Mouse (Mus musculus) urinary bladder, adult 2 months (tissue): ENCODE measurements around the gene Rhoj. TPM values are rescaled to one million over a fixed set of nuclear protein-coding genes. Genes with fewer than 3 reads are reported as not detected.
"Not testable (repeated sequence)": the region's sequence is repeated elsewhere in the genome, so short reads cannot be mapped to it uniquely, and the experiment has no call there.

Experiments used
- DNase-seq: peaks from one replicate; pipeline ENCODE4 v3.0.0; 2022; ENCODE audit warnings: low spot score
- polyA plus RNA-seq: library from polyadenylated mRNA; depleted of rRNA; stranded (reverse); fragments of >200 nt; gene quantifications from 2 replicates; pipeline ENCODE4 v1.2.3, GENCODE M21; 2012; rRNA removed

Rhoj gene
- polyA plus RNA-seq, 1 experiment, result 109 TPM

DNA sequence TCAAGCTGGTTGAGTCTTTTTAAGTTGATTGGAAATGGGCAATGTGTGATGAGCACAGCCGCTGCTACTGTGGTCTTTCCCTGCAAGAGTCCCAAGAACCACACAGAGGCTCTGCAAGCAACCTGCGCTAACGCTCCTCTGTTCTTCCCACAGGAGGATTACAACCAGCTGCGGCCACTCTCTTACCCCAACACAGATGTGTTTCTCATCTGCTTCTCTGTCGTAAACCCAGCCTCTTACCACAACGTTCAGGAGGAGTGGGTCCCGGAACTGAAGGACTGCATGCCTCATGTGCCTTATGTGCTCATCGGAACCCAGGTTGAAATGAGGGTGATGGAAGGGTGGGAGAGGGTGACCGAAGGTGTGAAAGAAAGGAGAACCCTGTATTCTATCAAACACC is 83.4 kb downstream of the Rhoj start:
- no peak for DNase-seq

DNA sequence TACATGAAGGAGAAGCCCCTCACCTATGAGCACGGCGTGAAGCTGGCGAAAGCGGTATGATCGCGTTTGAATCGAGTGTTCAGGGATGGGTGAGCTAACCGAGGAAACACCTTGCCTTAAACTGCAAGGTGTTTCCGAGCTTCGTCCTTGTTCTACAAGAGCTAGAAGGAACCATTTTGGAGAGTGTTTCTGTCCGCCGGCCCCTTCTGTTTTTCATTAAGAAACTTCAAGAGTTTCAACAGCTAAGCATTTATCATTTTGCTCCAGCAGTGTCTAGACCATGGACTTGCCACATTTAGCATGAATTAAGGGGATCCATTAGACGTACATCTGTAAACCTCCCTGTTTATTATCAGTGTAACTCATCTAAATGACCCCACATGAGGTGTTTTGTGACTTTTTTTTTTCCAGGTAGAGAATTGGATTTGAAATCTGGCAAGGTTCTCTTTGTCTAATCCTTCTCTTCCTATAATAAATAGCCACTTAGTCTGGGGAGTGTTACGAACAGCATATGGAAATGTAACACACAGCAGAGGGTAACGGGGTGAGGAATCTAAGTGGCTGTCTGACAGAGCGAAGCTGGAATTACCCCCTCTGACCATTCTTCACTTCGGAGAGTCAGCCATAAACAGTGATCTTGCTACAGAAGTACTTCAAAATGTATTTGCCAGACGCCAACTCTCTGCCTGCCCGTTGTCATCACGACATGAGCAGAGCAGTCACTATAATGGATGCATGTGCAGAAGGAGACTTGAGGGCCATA is 86.1 kb downstream of the Rhoj start:
- peak; percentile 14 for DNase-seq

DNA sequence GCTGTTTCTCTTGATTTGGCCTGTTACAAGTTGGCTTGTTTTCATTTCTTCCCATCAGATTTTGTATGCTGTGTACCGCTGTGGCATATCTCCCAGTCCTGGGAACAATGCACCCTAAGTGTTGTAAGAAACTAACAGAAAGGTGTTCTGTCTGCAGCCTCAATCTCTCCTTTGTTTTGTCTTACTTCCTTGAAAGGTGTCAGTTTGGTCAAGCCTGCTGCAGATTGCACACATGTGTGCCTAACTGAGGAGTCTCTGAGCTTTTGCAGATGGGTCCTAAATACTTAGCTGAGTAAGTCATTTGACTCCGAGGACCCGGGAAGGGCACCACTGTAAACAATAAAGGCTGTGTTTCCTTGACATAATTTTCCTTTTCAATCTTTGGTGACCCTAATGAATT is 88.5 kb downstream of the Rhoj start:
- no peak for DNase-seq

DNA sequence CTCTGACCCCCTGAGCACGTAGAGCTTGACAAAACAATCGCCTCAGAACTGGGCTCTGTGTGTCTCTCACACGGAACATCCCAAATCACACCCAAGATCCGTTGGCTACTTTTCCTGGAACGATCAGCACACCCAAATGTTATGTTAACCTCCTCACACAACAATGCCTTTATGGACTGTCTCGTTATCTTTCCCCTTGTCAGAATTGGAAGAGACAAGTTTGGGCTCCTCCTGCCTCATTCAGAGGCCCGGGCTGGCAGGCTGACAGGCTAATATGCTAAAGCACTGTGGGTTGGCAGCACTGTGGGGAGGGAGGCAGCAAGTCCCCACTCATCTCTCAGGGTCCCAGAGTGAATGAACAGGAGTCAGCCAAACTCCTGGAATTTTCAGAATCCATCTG is 89.0 kb downstream of the Rhoj start:
- no peak for DNase-seq

DNA sequence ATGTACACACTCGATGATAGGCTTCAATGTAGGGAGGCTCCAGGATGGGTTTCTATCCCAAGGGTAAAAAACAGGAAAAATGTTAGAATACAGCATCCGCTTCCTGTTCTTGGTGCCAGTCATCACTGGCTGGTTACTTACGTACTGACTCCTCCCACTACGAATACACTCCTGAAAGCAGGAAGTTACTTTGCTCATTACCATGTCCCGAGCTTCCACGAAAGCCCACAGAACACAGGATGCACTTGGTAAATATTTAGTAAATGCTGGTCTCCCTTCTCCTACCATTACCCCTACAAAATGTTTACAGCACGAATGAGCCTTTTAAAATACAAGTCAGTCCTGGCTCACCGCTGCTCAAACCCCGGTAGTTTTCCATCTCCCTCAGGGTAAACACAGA is 104.8 kb downstream of the Rhoj start:
- DNase-seq, result no peak

DNA sequence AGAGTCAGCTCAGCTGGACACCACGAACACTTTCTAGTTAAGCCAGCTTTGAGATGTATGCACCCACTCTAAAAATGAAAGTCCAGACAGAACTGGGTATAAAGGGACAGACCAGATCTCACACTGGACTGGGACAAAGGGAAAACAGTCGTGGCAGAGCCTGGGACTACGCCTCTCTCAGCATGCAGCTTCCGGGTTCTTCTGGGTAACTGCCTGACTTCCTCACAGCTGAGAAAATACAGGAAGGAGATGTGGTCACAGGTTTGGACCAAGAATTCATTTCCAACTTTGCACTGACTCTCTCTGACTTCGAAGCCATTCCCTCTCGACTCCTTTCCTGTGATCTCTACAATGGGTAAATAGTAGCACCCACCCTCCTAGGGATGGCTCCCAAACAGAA is 106.9 kb downstream of the Rhoj start:
- no peak for DNase-seq

DNA sequence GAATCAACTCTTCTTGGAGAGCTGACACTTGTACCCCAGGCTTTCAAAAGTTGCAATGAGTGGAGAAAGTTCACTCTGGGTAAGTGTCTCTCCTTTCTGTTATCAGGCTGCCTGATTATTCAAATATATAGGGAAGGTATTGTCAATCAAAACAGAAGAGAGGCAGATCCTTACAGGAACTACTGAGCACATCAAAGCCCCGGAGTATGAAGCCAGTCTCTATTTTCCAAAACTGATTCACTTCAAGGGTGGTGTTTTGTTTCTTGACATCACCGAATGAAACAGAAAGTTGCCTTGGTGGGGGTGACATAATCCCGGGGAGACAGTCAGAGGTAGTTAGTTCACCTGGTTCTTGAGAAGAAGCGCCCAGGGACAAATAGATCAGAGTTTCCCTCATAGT is 108.6 kb downstream of the Rhoj start, which contains the start of gene Gphb5:
Gene Gphb5 (minus strand): TSS at position 101 of the 400 bp plus-strand sequence.
- DNase-seq, result no peak

DNA sequence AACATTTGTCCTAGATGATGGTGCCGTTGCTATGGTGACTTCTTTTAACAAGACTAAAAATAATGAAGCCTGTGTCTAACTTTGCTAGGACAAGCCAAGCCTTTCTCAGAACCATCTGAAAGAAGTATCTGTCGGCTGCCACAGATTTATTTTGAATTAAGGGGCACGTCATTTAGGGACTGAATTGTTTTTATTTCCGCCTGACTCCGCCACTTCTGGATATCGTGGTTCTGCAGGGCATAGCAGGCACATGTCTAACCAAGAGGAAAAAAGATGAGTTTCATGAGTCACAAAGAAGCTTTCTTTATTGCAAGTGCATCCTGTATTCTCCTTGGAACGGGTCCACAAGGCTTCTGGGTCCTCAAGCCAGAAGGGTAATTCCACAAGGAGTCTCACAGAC is 116.2 kb downstream of the Rhoj start:
- no peak for DNase-seq

DNA sequence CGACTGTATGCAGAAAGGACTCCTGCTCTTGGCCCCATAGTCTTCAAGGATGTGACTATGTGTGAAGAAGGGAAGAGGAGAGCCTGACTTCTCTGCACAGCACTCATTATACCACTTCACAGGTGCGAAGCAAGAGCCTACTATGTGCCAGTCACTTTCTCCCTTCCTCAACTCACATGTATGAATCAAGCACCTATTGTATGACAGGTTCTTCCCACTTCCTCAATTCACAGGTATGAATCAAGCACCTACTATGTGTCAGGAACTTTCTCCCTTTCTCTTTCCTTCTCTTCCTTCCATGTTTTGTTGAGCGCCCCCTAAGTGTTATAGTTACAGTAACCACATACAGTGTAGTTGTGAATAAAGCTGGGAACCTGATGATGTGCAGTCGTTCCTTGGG is 116.7 kb downstream of the Rhoj start:
- no peak for DNase-seq

DNA sequence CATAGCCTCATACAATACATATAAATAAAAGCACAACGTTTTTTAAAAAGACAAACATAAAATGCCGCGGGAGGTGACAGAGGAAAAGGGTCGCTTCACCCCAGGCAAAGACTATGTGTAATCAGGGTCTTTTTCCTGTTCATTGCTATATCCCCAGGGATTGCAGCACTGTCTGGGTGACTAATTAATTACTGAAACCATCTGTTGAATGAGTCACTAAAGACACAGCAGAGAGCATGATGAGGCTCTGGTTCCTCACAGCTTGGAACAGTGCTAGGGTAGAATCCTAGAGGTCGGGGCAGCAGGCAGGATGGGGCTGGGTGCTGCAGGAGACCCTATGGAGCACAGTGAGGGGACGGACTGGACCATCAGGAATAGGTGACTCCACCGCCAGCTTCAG is 117.8 kb downstream of the Rhoj start:
- no peak for DNase-seq

DNA sequence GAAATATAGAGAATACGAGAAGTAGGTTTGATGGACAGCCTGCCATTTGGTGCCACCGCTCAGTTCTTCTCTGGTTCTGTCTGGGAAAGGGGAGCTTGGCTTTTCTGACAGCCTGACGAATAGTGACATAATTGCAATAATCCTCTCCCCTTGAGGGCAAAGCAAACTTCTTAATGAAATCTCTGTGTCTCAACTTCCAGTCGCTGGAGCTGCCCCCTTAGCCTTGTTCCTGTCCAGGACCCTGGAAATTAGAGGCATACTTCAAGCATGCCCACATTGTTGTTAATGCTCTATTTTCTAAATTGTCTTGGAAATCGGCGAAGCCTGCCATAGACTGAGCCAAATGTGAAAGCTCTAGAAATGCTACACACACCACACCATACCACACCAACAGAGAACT is 120.6 kb downstream of the Rhoj start:
- no peak for DNase-seq

DNA sequence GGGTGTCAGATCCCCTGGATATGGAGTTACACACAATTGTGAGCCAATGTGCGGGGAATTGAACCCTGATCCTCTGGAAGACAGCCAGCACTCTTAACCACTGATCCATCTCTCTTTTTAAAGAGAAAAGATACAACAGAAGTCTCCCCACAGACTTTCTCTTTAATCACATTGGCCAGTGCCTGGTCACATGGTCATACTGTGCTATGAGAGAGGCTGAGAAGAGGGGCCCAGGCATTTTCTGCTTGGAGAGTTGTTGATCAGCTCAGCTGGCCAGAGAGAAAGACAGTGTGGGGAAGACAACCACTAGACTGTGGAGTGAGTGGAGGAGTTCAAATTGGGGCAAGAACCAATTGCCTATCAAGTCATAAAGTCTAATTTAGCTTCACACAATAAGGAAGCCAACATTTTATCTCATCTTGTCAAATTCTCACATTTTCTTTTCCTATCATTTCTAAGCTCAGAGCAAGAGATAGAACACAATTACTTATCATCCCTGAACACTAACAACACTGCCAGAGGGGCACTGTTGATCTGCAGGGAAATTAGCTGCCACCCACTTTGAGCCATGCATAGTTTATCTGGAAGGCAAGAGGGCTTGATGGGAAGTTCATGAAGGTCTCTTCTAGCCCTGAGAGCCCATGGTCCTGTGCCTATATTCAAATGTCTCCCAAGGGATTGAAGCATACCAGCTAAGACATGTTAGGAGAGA is 121.7 kb downstream of the Rhoj start:
- DNase-seq, result no peak

DNA sequence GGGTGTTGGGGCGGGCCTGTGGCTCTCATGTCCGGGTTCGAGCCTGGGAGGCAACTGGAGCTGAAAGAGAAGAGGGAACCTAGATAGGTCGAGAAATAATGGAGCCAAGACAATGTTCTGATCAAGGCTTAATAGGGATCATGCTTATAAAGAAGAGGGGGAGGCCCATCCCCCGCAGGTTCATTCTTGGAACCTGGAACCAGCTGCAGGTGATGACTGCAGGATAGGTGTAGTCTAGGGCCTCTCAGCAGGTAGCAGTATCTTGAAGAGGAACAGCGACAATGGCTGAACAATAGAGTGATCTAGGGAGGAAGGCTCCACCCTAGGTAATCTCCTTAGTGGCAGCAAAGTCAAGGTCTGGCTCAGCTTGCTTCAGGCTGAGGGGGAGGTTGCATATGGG is 124.3 kb downstream of the Rhoj start:
- DNase-seq, result not testable (repeated sequence)

DNA sequence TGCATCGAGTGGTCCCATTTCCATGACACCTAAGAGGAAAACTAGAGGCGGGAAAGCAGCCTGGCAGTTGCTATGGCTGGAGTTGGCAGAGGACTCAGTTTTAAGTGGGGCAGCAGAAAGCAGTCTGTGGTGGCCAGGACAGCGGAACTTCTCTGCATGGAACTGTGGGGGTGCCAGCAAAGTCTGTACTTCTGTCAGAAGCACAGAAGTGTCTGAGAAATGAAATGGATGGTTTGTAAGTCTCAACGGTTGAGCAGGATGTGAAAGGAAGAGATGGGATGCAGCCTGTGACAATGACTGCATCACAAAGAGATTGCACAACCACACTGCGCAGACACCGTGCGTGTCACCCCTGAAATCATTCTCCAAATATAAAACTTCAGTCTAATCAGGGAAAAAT is 138.1 kb downstream of the Rhoj start:
- DNase-seq, result no peak

DNA sequence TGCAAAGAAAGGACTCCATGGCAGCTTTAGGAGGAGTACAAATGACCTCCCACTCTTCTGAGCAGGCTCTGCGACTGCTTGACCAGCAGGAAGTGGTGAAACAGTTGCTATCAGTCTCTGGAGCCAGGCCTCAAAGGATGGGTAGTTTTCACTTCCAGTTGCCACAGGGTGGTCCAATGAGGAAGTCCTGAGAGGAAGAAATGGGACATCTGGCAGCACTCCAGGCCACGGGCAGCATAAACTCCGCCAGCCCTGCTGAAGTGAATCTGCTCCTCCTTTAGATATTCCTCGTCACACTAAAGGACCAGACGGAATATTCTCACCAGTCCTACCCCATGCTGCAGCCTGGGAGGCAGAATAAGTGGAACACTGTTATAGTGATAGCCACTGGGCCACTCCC is 140.8 kb downstream of the Rhoj start:
- DNase-seq, result no peak

DNA sequence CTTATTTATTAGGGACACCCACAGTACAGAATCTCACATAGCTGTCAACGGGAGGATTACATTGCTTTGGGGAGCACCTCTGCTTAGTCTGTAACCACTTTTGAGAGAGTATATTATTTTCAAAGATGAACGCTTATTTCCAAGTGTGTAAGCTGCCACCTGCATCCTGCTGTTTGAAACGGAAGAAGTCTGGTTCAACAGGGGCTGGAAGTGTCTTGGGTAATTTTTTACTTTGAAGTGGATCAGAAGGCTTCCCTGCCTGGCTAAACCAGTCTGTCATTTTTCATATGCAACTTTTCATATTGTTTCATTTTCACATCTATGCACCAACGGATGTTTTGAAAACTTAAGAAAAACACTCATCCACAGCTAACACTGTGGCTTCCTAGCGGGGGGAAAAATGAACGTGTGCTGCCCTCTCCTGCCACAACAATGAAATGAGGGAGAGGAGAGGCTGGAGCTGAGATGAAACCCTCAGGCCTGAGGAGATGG is 141.4 kb downstream of the Rhoj start:
- DNase-seq, result no peak

DNA sequence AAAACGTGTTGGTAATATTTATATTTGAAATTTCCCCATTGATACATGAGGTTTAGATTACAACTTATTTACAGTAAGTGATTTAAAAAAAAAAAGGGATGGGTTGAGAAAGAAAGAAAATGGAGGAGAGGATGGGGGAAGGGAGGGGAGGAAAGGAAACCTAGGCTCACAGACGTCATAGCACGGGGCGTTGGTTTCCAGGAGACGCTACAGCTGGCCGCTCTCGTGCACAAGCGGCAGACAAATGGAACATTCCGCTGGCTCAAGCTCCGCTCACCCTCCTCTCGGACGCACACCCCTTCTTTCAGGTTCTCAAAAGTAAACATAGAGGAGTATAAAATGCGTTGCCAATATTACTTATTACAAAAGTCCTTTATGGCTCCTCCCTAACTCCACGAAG is 141.9 kb downstream of the Rhoj start:
- no peak for DNase-seq

DNA sequence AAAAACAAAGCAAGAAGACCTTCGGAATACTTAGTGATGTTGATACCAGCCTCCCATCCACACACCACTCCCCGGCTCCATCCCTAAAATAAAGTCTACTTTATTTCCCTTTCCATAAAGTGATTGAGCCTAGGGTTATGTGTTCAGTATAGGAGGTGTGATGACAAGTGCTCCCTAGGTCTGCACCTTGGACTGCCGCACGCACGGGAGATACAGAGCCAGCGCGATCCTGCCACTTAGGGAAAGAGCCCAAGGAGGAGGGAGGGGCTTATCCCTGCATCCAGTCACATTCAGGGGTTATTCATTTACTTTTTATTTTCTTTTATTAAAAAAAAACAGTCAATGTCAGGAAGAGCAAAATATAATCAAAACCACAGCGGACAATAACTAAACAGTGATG is 142.5 kb downstream of the Rhoj start:
- no peak for DNase-seq

Other genes with a start within 250 kb of the Rhoj start
- gene Kcnh5, start 131.0 kb upstream of the Rhoj start, polyA plus RNA-seq, result 0.01 and 0.03 TPM in 2 replicates
- gene Gphb5, start 108.5 kb downstream of the Rhoj start, polyA plus RNA-seq, result not detected in 2 replicates